Mouse (Mus musculus): Measurements from ENCODE around the gene Ercc4. TPM values are rescaled to one million over a fixed set of nuclear protein-coding genes. Genes with fewer than 3 reads are reported as not detected.

Gene Ercc4
- total and polyA plus RNA-seq, 2 experiments from 2014 or later, result 13.0 to 17.3 TPM

DNA sequence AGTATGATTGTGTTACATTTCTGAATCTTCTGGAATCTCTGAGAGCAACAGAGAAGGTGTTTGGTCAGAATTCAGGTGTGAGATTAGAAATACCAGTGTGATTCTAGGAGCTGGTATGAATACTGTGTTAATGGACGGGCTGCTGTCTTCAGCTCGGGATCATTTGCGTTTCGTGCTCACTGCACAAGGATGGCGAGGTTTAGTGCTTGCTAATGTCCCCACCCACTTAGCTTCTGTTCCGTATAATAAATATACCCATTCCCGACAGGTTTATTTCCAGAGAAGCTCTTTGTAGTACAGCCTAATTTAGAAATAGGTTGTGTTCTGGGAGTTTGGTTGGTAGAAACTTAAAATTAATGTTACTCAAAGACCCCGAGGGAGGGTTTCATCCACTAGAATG lies 15.9 kb downstream of the Ercc4 start:
- Histone ChIP-seq H3K4me2 (ENCODE audit: low read depth) (no peak overlapping the region), H3K9ac (no peak overlapping the region), H3K36me3 (ENCODE audit: insufficient read depth) (peaks cover 54% of the 10 kb centered on the region), H3K4me1 (ENCODE audit: insufficient read depth) (no peaks in the 10 kb centered on the region), H3K27me3 (ENCODE audit: insufficient read depth, low read length) (no peaks in the 10 kb centered on the region), H3K4me3 (ENCODE audit: low read depth, low read length) (no peak overlapping the region), H3K27ac (ENCODE audit: low read depth, low read length) (no peak overlapping the region), H3K9me3 (ENCODE audit: low read length) (no peaks in the 10 kb centered on the region)
- ATAC-seq, result no peak
- no peak for DNase-seq
- WGBS, result 92% methylated on average over 8 of the region's 8 CpGs
- no peak for TF ChIP-seq CTCF (IDR thresholded peaks at IDR 0.05; ENCODE audit: low read depth)

DNA sequence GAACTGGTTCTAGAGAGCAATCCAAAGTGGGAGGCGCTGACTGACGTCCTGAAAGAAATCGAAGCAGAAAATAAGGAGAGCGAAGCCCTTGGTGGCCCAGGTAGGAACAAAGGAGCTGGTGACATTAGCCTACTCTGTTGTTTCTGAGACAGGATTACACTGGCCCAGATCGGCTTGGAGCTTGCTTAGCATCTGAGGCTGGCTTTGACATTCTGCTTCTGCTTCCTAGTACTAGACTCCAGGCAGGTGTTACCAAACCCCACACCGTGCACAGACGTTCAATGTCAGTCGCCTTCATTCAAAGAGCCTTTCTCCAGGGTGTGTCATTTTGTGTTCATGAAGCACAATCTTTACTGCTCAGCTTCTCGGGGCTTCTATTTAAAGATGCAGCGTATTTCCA lies 18.1 kb downstream of the Ercc4 start:
- 92% methylated on average over 10 of the region's 10 CpGs for WGBS

DNA sequence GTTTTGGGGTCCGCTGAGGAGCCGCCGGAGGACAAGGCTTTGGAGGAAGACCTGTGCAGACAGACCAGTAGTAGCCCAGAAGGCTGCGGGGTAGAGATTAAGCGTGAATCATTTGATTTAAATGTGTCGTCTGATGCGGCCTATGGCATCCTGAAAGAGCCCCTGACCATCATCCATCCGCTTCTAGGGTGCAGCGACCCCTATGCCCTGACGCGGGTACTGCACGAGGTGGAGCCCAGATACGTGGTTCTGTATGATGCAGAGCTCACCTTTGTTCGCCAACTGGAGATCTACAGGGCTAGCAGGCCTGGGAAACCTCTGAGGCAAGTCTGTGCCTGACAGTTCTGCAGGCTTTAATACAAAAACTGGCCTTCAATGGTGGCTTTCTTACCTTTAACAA lies 20.9 kb downstream of the Ercc4 start:
- Histone ChIP-seq H3K27ac (ENCODE audit: low read depth, low read length) (no peak overlapping the region), H3K4me3 (ENCODE audit: low read depth, low read length) (no peak overlapping the region), H3K9me3 (ENCODE audit: low read length) (no peaks in the 10 kb centered on the region), H3K4me2 (ENCODE audit: low read depth) (no peak overlapping the region), H3K4me1 (ENCODE audit: insufficient read depth) (no peaks in the 10 kb centered on the region), H3K27me3 (ENCODE audit: insufficient read depth, low read length) (no peaks in the 10 kb centered on the region), H3K36me3 (ENCODE audit: insufficient read depth) (peaks cover 55% of the 10 kb centered on the region), H3K9ac (no peak overlapping the region)
- TF ChIP-seq CTCF (IDR thresholded peaks at IDR 0.05; ENCODE audit: low read depth), result peak; percentile 63
- 46% methylated on average over 14 of the region's 14 CpGs for WGBS
- no peak for DNase-seq
- ATAC-seq, result no peak

More for the DNA sequence above, 18.1 kb downstream of the Ercc4 start:
- H3K4me1 ChIP-seq (ENCODE audit: insufficient read depth), result no peaks in the 10 kb centered on the region
- H3K27ac ChIP-seq (ENCODE audit: low read depth, low read length), result no peak overlapping the region
- no peaks in the 10 kb centered on the region for H3K9me3 ChIP-seq (ENCODE audit: low read length)
- no peak overlapping the region for H3K4me3 ChIP-seq (ENCODE audit: low read depth, low read length)
- H3K4me2 ChIP-seq (ENCODE audit: low read depth), result no peak overlapping the region
- no peak for TF ChIP-seq CTCF (IDR thresholded peaks at IDR 0.05; ENCODE audit: low read depth)
- peaks cover 62% of the 10 kb centered on the region for H3K36me3 ChIP-seq (ENCODE audit: insufficient read depth)
- H3K9ac ChIP-seq, result no peak overlapping the region
- ATAC-seq, result no peak
- no peaks in the 10 kb centered on the region for H3K27me3 ChIP-seq (ENCODE audit: insufficient read depth, low read length)
- no peak for DNase-seq

DNA sequence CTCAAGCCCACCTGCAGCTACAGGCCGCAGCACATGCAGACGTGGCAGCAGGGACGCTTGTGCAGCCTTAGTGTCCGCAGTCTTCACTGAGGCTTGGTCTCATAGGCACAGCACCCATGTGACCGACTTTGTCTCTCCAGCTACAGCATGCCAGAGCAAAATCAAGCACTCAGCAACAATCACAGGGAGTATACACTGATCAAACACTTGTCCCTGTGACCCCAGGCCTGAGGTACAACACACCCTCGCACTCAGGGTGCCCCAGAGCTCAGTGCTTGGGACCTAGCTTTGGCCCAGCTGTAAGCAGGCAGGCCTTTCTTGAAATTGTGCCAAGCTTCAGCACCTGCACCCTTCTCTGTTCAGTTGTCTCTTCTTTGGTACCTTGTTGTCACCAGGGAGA lies 31.7 kb downstream of the Ercc4 start:
- WGBS, result 94% methylated on average over 6 of the region's 6 CpGs
- Histone ChIP-seq H3K4me2 (ENCODE audit: low read depth) (no peak overlapping the region), H3K36me3 (ENCODE audit: insufficient read depth) (0 out of 2 replicates have a peak, but pooled peaks cover 8% of the 10 kb centered on the region), H3K4me1 (ENCODE audit: insufficient read depth) (no peaks in the 10 kb centered on the region), H3K27ac (ENCODE audit: low read depth, low read length) (no peak overlapping the region), H3K27me3 (ENCODE audit: insufficient read depth, low read length) (no peaks in the 10 kb centered on the region), H3K9ac (no peak overlapping the region), H3K4me3 (ENCODE audit: low read depth, low read length) (no peak overlapping the region), H3K9me3 (ENCODE audit: low read length) (no peaks in the 10 kb centered on the region)
- DNase-seq (no peak), ATAC-seq (no peak)
- no peak for TF ChIP-seq CTCF (IDR thresholded peaks at IDR 0.05; ENCODE audit: low read depth)

DNA sequence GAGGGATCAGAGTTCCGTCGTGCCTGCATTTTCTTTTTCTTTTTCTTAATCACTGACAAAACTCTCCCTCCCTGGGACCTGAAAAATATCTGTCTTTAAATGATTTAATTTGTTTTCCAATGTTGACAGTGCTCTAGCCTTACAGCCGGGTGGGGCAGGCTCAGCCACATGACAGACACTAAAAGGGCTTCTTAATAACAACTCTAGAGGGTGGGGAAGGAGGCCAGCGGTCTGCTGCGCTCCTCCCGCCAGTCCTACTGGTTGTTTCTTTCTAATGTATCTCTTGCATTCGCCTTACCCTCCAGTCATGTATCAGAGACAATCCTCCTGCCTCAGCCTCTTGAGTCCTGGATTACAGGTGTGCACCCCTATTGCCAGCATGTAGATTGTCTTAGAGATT lies 34.4 kb downstream of the Ercc4 start:
- H3K9ac ChIP-seq, result no peak overlapping the region
- no peak for DNase-seq
- H3K4me2 ChIP-seq (ENCODE audit: low read depth), result no peak overlapping the region
- peaks cover 27% of the 10 kb centered on the region for H3K36me3 ChIP-seq (ENCODE audit: insufficient read depth)
- no peaks in the 10 kb centered on the region for H3K4me1 ChIP-seq (ENCODE audit: insufficient read depth)
- no peaks in the 10 kb centered on the region for H3K27me3 ChIP-seq (ENCODE audit: insufficient read depth, low read length)
- H3K27ac ChIP-seq (ENCODE audit: low read depth, low read length), result no peak overlapping the region
- no peak overlapping the region for H3K4me3 ChIP-seq (ENCODE audit: low read depth, low read length)
- H3K9me3 ChIP-seq (ENCODE audit: low read length), result no peaks in the 10 kb centered on the region
- WGBS, result 95% methylated on average over 7 of the region's 7 CpGs
- no peak for ATAC-seq
- TF ChIP-seq CTCF (IDR thresholded peaks at IDR 0.05; ENCODE audit: low read depth), result no peak

DNA sequence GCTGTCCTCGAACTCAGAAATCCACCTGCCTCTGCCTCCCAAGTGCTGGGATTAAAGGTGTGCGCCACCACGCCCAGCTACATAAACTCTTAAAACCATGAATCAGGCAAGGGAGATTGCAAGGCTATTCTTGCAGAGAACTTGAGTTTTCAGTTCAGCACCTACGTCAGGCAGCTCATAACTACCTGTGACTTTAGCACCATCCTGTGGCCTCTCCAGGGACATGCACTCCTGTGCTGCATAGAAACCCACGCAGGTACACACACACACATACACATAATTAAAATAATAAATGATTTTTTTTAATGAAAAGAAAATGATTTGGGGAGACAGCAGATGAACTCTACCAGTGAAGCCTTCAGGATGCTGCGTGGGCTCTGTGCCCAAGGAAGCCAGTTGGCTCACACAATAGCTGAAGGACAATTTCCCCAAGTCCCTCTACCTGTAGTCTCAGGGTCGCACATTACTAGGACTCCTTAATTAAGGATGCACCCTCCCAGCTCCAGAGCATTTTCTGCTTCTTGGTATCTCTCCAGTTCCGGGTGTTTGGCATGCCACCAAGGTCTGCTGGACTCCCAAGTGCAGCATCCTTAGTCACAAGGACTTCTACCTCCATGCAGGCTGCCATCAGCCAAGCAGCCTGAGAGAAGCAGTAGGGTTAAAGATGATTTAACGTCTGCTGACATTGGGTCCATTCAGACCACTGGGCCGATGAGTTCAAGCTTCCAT lies 35.4 kb downstream of the Ercc4 start:
- no peaks in the 10 kb centered on the region for H3K9me3 ChIP-seq (ENCODE audit: low read length)
- H3K36me3 ChIP-seq (ENCODE audit: insufficient read depth), result peaks cover 34% of the 10 kb centered on the region
- no peak overlapping the region for H3K27ac ChIP-seq (ENCODE audit: low read depth, low read length)
- H3K9ac ChIP-seq, result no peak overlapping the region
- H3K4me1 ChIP-seq (ENCODE audit: insufficient read depth), result no peaks in the 10 kb centered on the region
- no peak for TF ChIP-seq CTCF (IDR thresholded peaks at IDR 0.05; ENCODE audit: low read depth)
- no peak overlapping the region for H3K4me3 ChIP-seq (ENCODE audit: low read depth, low read length)
- ATAC-seq (no peak), DNase-seq (no peak)
- H3K4me2 ChIP-seq (ENCODE audit: low read depth), result no peak overlapping the region
- H3K27me3 ChIP-seq (ENCODE audit: insufficient read depth, low read length), result no peaks in the 10 kb centered on the region
- 95% methylated on average over 10 of the region's 10 CpGs for WGBS

DNA sequence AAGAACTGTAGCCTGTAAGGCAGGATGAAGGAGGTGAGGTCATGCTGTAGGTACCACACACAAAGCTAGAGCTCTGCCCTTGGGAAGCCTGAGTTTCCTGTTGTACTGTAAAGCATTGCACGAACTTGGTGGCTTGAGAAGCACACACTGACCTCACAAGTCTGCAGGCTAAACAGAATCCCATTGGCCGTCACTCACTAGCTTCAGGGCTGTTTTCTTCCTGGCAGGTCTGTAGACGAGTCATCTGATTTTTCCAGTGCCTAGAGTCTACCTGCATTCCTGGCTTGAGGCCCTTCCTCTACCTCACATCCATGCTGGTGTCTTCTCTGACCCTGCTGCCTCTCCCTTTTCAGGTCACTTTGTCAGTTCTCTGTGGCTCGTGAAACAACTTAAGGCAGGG lies 36.7 kb downstream of the Ercc4 start:
- H3K9ac ChIP-seq, result no peak overlapping the region
- no peaks in the 10 kb centered on the region for H3K27me3 ChIP-seq (ENCODE audit: insufficient read depth, low read length)
- no peak overlapping the region for H3K4me2 ChIP-seq (ENCODE audit: low read depth)
- TF ChIP-seq CTCF (IDR thresholded peaks at IDR 0.05; ENCODE audit: low read depth), result no peak
- DNase-seq (no peak), ATAC-seq (no peak)
- H3K4me1 ChIP-seq (ENCODE audit: insufficient read depth), result no peaks in the 10 kb centered on the region
- WGBS, result 90% methylated on average over 4 of the region's 4 CpGs
- H3K9me3 ChIP-seq (ENCODE audit: low read length), result no peaks in the 10 kb centered on the region
- no peak overlapping the region for H3K27ac ChIP-seq (ENCODE audit: low read depth, low read length)
- H3K4me3 ChIP-seq (ENCODE audit: low read depth, low read length), result no peak overlapping the region
- H3K36me3 ChIP-seq (ENCODE audit: insufficient read depth), result peaks cover 35% of the 10 kb centered on the region
